Mouse (Mus musculus): Measurements from ENCODE around the gene Ttc17. TPM values are rescaled to one million over a fixed set of nuclear protein-coding genes. Genes with fewer than 3 reads are reported as not detected.

Ttc17 gene
- total and polyA plus RNA-seq, 2 experiments from 2014 or later, result 17.1 to 22.3 TPM

GRCm38 (mm10) chr2:94287435-94287834 is 119.1 kb downstream of the Ttc17 start:
- no peaks in the 10 kb centered on the region for H3K9me3 ChIP-seq (ENCODE audit: low read length)
- no peak overlapping the region for H3K4me2 ChIP-seq (ENCODE audit: low read depth)
- DNase-seq, result no peak
- no peak overlapping the region for H3K27ac ChIP-seq (ENCODE audit: low read depth, low read length)
- 53% methylated on average over 7 of the region's 7 CpGs for WGBS
- no peak overlapping the region for H3K9ac ChIP-seq
- ATAC-seq, result no peak
- no peaks in the 10 kb centered on the region; the same call in 1 of the 2 replicates for H3K4me1 ChIP-seq (ENCODE audit: insufficient read depth)
- H3K4me3 ChIP-seq (ENCODE audit: low read depth, low read length), result no peak overlapping the region
- TF ChIP-seq CTCF (IDR thresholded peaks at IDR 0.05; ENCODE audit: low read depth), result no peak
- no peaks in the 10 kb centered on the region for H3K27me3 ChIP-seq (ENCODE audit: insufficient read depth, low read length)
- no peaks in the 10 kb centered on the region for H3K36me3 ChIP-seq (ENCODE audit: insufficient read depth)

- DNase-seq (no peak), ATAC-seq (no peak)
- Histone ChIP-seq H3K36me3 (ENCODE audit: insufficient read depth) (no peaks in the 10 kb centered on the region), H3K27me3 (ENCODE audit: insufficient read depth, low read length) (no peaks in the 10 kb centered on the region), H3K4me2 (ENCODE audit: low read depth) (no peak overlapping the region), H3K4me3 (ENCODE audit: low read depth, low read length) (no peak overlapping the region), H3K27ac (ENCODE audit: low read depth, low read length) (no peak overlapping the region), H3K9me3 (ENCODE audit: low read length) (no peaks in the 10 kb centered on the region), H3K9ac (no peak overlapping the region), H3K4me1 (ENCODE audit: insufficient read depth) (no peaks in the 10 kb centered on the region)
- 70% methylated on average over 6 of the region's 6 CpGs for WGBS
- no peak for TF ChIP-seq CTCF (IDR thresholded peaks at IDR 0.05; ENCODE audit: low read depth)
These were observed 123.0 kb downstream of the Ttc17 start for GRCm38 (mm10) chr2:94283526-94283925.

- no peaks in the 10 kb centered on the region for H3K27me3 ChIP-seq (ENCODE audit: insufficient read depth, low read length)
- no peak for TF ChIP-seq CTCF (IDR thresholded peaks at IDR 0.05; ENCODE audit: low read depth)
- 87% methylated on average over 5 of the region's 5 CpGs for WGBS
- no peak overlapping the region for H3K27ac ChIP-seq (ENCODE audit: low read depth, low read length)
- no peak overlapping the region for H3K4me3 ChIP-seq (ENCODE audit: low read depth, low read length)
- no peak overlapping the region for H3K4me2 ChIP-seq (ENCODE audit: low read depth)
- H3K4me1 ChIP-seq (ENCODE audit: insufficient read depth), result 0 out of 2 replicates have a peak, but pooled peaks cover under 1% of the 10 kb centered on the region
- ATAC-seq (no peak), DNase-seq (no peak)
- no peaks in the 10 kb centered on the region for H3K9me3 ChIP-seq (ENCODE audit: low read length)
- no peak overlapping the region for H3K9ac ChIP-seq
- H3K36me3 ChIP-seq (ENCODE audit: insufficient read depth), result no peaks in the 10 kb centered on the region
These were observed 126.9 kb downstream of the Ttc17 start for GRCm38 (mm10) chr2:94279596-94279995.

- TF ChIP-seq CTCF (IDR thresholded peaks at IDR 0.05; ENCODE audit: low read depth), result no peak
- no peaks in the 10 kb centered on the region for H3K36me3 ChIP-seq (ENCODE audit: insufficient read depth)
- H3K4me1 ChIP-seq (ENCODE audit: insufficient read depth), result peaks cover 9% of the 10 kb centered on the region
- H3K27me3 ChIP-seq (ENCODE audit: insufficient read depth, low read length), result no peaks in the 10 kb centered on the region
- no peak overlapping the region for H3K9ac ChIP-seq
- WGBS, result 78% methylated on average over 4 of the region's 4 CpGs
- DNase-seq (no peak), ATAC-seq (no peak)
- H3K4me2 ChIP-seq (ENCODE audit: low read depth), result no peak overlapping the region
- H3K4me3 ChIP-seq (ENCODE audit: low read depth, low read length), result no peak overlapping the region
- H3K9me3 ChIP-seq (ENCODE audit: low read length), result no peaks in the 10 kb centered on the region
- H3K27ac ChIP-seq (ENCODE audit: low read depth, low read length), result no peak overlapping the region
These were observed 130.4 kb downstream of the Ttc17 start for GRCm38 (mm10) chr2:94276103-94276502.

GRCm38 (mm10) chr2:94275658-94276057 is 130.8 kb downstream of the Ttc17 start:
- peaks cover 9% of the 10 kb centered on the region for H3K4me1 ChIP-seq (ENCODE audit: insufficient read depth)
- no peaks in the 10 kb centered on the region for H3K36me3 ChIP-seq (ENCODE audit: insufficient read depth)
- H3K9ac ChIP-seq, result no peak overlapping the region
- no peak for TF ChIP-seq CTCF (IDR thresholded peaks at IDR 0.05; ENCODE audit: low read depth)
- DNase-seq (no peak), ATAC-seq (no peak)
- H3K27ac ChIP-seq (ENCODE audit: low read depth, low read length), result no peak overlapping the region
- H3K27me3 ChIP-seq (ENCODE audit: insufficient read depth, low read length), result no peaks in the 10 kb centered on the region
- H3K4me3 ChIP-seq (ENCODE audit: low read depth, low read length), result no peak overlapping the region
- H3K4me2 ChIP-seq (ENCODE audit: low read depth), result no peak overlapping the region
- H3K9me3 ChIP-seq (ENCODE audit: low read length), result no peaks in the 10 kb centered on the region
- WGBS, result 63% methylated on average over 3 of the region's 3 CpGs

- Histone ChIP-seq H3K4me3 (ENCODE audit: low read depth, low read length) (peak overlapping the region; percentile 62), H3K4me2 (ENCODE audit: low read depth) (peak overlapping the region; percentile 89), H3K4me1 (ENCODE audit: insufficient read depth) (peaks cover 9% of the 10 kb centered on the region), H3K27ac (ENCODE audit: low read depth, low read length) (peak overlapping the region; percentile 71), H3K27me3 (ENCODE audit: insufficient read depth, low read length) (no peaks in the 10 kb centered on the region), H3K36me3 (ENCODE audit: insufficient read depth) (no peaks in the 10 kb centered on the region), H3K9me3 (ENCODE audit: low read length) (no peaks in the 10 kb centered on the region), H3K9ac (peak overlapping the region; percentile 72)
- ATAC-seq, result peak; percentile 95
- WGBS, result under 1% methylated on average over 56 of the region's 72 CpGs
- no peak for TF ChIP-seq CTCF (IDR thresholded peaks at IDR 0.05; ENCODE audit: low read depth)
- DNase-seq, result peak; percentile 92
These were observed 133.1 kb downstream of the Ttc17 start for GRCm38 (mm10) chr2:94273154-94274021.

GRCm38 (mm10) chr2:94271176-94271575 is 135.3 kb downstream of the Ttc17 start:
- Histone ChIP-seq H3K27me3 (ENCODE audit: insufficient read depth, low read length) (no peaks in the 10 kb centered on the region), H3K4me3 (ENCODE audit: low read depth, low read length) (no peak overlapping the region), H3K27ac (ENCODE audit: low read depth, low read length) (no peak overlapping the region), H3K9ac (no peak overlapping the region), H3K36me3 (ENCODE audit: insufficient read depth) (no peaks in the 10 kb centered on the region), H3K4me2 (ENCODE audit: low read depth) (no peak overlapping the region), H3K9me3 (ENCODE audit: low read length) (no peaks in the 10 kb centered on the region), H3K4me1 (ENCODE audit: insufficient read depth) (peaks cover 19% of the 10 kb centered on the region)
- DNase-seq (no peak), ATAC-seq (no peak)
- 94% methylated on average over 10 of the region's 10 CpGs for WGBS
- no peak for TF ChIP-seq CTCF (IDR thresholded peaks at IDR 0.05; ENCODE audit: low read depth)
